Comparison of ENCODE assay signal across 8 mouse cellular contexts in genomic region chr15:102117461-102118443, GRCm38 (mm10). TPM values are rescaled to one million over a fixed set of nuclear protein-coding genes. Genes with fewer than 3 reads are reported as not detected.
DNase-seq lines count a peak whose midpoint lies in the region; ATAC-seq lines count a peak whose summit lies in the region.

No protein-coding gene starts in this region.

- H3K27ac ChIP-seq in heart, embryonic 13.5 days (replicated peaks) = peak overlapping the region; percentile 10

- intact Hi-C loops in heart, postnatal 36 days (cut with DNase I) = loop anchor here (1.0 kb wide), 1 partner anchor 30 kb away; no protein-coding TSS in a partner anchor

- H3K4me1 ChIP-seq in heart, embryonic 13.5 days = peaks cover 20% of the 10 kb centered on the region; the same call in 1 of the 2 replicates

- no peak overlapping the region; the same call in 1 of the 2 replicates for H3K9ac ChIP-seq in heart, embryonic 13.5 days

- H3K36me3 ChIP-seq in heart, embryonic 13.5 days = peaks cover 97% of the 10 kb centered on the region

- DNase-seq in heart, postnatal 36 days = no peak
- DNase-seq in adrenal gland, adult 8-10 months = peak; percentile 31
- peak; percentile 49 for DNase-seq in gastrocnemius, postnatal 25 days
- peak; percentile 35 for DNase-seq in lung, postnatal 25 days (ENCODE audit: low spot score)
- DNase-seq in frontal cortex, postnatal 25 days (ENCODE audit: low spot score in 2 of 2) = no peak
- no peak for DNase-seq in thymus, postnatal 0 days (ENCODE audit: low spot score)

- ATAC-seq in heart, embryonic 13.5 days (ENCODE audit: extremely low read depth, insufficient number of reproducible peaks, low FRiP score, low TSS enrichment) = no peak
- no peak for ATAC-seq in activated CD4-positive, CD25-positive, alpha-beta regulatory T cell, adult 4 months

- no peaks in the 10 kb centered on the region for H3K27me3 ChIP-seq in heart, embryonic 13.5 days (replicated peaks)

- WGBS in heart, embryonic 13.5 days = 62% methylated on average over 19 of the region's 19 CpGs

- no peaks in the 10 kb centered on the region for H3K9me3 ChIP-seq in heart, embryonic 13.5 days

- H3K4me2 ChIP-seq in heart, embryonic 13.5 days = no peak overlapping the region

- no peak overlapping the region for H3K4me3 ChIP-seq in heart, embryonic 13.5 days

RNA-seq across cellular contexts. Expression of gene Tns2, which starts 17.5 kb away (rescaled TPM):
- 26.3 and 32.5 TPM in 2 replicates for polyA plus RNA-seq in heart, embryonic 13.5 days (2015; fragmentation: Nextera tagmentation; extraction: Ambion mirVana)
- 100 to 1,000 TPM; 128 to 129 TPM for total RNA-seq in heart, postnatal 36 days (2021)
- 100 to 1,000 TPM in 2 of 4 experiments, 10 to 100 TPM in 2; 77.5 to 129 (median 107) TPM for total RNA-seq in adrenal gland, adult 8-10 months (2022)
- total RNA-seq in gastrocnemius, postnatal 25 days (2021) = 10 to 100 TPM; 22.3 to 32.0 TPM
- 1 to 10 TPM; 1.5 to 2.9 TPM for polyA plus RNA-seq in activated CD4-positive, CD25-positive, alpha-beta regulatory T cell, adult 4 months (2017; shearing (Covaris generic))
- polyA plus RNA-seq in thymus, postnatal 0 days (2015; fragmentation: Nextera tagmentation; extraction: Ambion mirVana) = 4.4 and 5.2 TPM in 2 replicates

RNA-seq across cellular contexts. Expression of gene Spryd3, which starts 18.3 kb away (rescaled TPM):
- 19.5 and 20.0 TPM in 2 replicates for polyA plus RNA-seq in heart, embryonic 13.5 days (2015; fragmentation: Nextera tagmentation; extraction: Ambion mirVana)
- total RNA-seq in heart, postnatal 36 days (2021) = 10 to 100 TPM; 14.8 to 14.9 TPM
- 10 to 100 TPM; 46.6 to 70.4 (median 57.7) TPM for total RNA-seq in adrenal gland, adult 8-10 months (2022)
- 1 to 10 TPM; 7.1 to 7.9 TPM for total RNA-seq in gastrocnemius, postnatal 25 days (2021)
- 10 to 100 TPM; 19.5 to 42.0 TPM for polyA plus RNA-seq in activated CD4-positive, CD25-positive, alpha-beta regulatory T cell, adult 4 months (2017; shearing (Covaris generic))
- polyA plus RNA-seq in thymus, postnatal 0 days (2015; fragmentation: Nextera tagmentation; extraction: Ambion mirVana) = 19.1 and 19.9 TPM in 2 replicates

RNA-seq across cellular contexts. Expression of gene Igfbp6, which starts 26.4 kb away (rescaled TPM):
- 3.5 and 3.7 TPM in 2 replicates for polyA plus RNA-seq in heart, embryonic 13.5 days (2015; fragmentation: Nextera tagmentation; extraction: Ambion mirVana)
- total RNA-seq in heart, postnatal 36 days (2021) = 10 to 100 TPM; 31.4 to 40.9 TPM
- total RNA-seq in adrenal gland, adult 8-10 months (2022) = 10 to 100 TPM; 37.0 to 63.8 (median 49.2) TPM
- 10 to 100 TPM; 46.4 to 68.2 TPM for total RNA-seq in gastrocnemius, postnatal 25 days (2021)
- polyA plus RNA-seq in activated CD4-positive, CD25-positive, alpha-beta regulatory T cell, adult 4 months (2017; shearing (Covaris generic)) = under 1 TPM in 1 of 2 experiments, not detected in 1; 0.81 TPM
- 6.8 and 7.5 TPM in 2 replicates for polyA plus RNA-seq in thymus, postnatal 0 days (2015; fragmentation: Nextera tagmentation; extraction: Ambion mirVana)

RNA-seq across cellular contexts. Expression of gene Soat2, which starts 32.6 kb away (rescaled TPM):
- 0.53 and 1.5 TPM in 2 replicates for polyA plus RNA-seq in heart, embryonic 13.5 days (2015; fragmentation: Nextera tagmentation; extraction: Ambion mirVana)
- not detected for total RNA-seq in heart, postnatal 36 days (2021)
- total RNA-seq in adrenal gland, adult 8-10 months (2022) = under 1 TPM; 0.15 to 0.43 (median 0.26) TPM
- total RNA-seq in gastrocnemius, postnatal 25 days (2021) = under 1 TPM in 1 of 2 experiments, not detected in 1; 0.16 TPM
- 1 to 10 TPM; 1.2 to 1.5 TPM for polyA plus RNA-seq in activated CD4-positive, CD25-positive, alpha-beta regulatory T cell, adult 4 months (2017; shearing (Covaris generic))
- polyA plus RNA-seq in thymus, postnatal 0 days (2015; fragmentation: Nextera tagmentation; extraction: Ambion mirVana) = 1.0 and 1.1 TPM in 2 replicates

RNA-seq across cellular contexts. Expression of gene Eif4b, which starts 44.2 kb away (rescaled TPM):
- 65.7 and 72.3 TPM in 2 replicates for polyA plus RNA-seq in heart, embryonic 13.5 days (2015; fragmentation: Nextera tagmentation; extraction: Ambion mirVana)
- total RNA-seq in heart, postnatal 36 days (2021) = 100 to 1,000 TPM; 149 to 165 TPM
- total RNA-seq in adrenal gland, adult 8-10 months (2022) = 100 to 1,000 TPM; 232 to 294 (median 272) TPM
- total RNA-seq in gastrocnemius, postnatal 25 days (2021) = 100 to 1,000 TPM; 141 to 145 TPM
- 100 to 1,000 TPM in 1 of 2 experiments, 10 to 100 TPM in 1; 87.7 to 132 TPM for polyA plus RNA-seq in activated CD4-positive, CD25-positive, alpha-beta regulatory T cell, adult 4 months (2017; shearing (Covaris generic))
- polyA plus RNA-seq in thymus, postnatal 0 days (2015; fragmentation: Nextera tagmentation; extraction: Ambion mirVana) = 93.3 and 103 TPM in 2 replicates

Comparison
In these comparisons a context has a peak if more than half of its experiments do, and no peak if none do; other contexts are left out.
1. DNase-seq: peak in adrenal gland, adult 8-10 months (single experiment), gastrocnemius, postnatal 25 days (single experiment) and lung, postnatal 25 days (single experiment); none in heart, postnatal 36 days (0 of 2), frontal cortex, postnatal 25 days (0 of 2) and thymus, postnatal 0 days (single experiment).